Mouse (Mus musculus) liver, embryonic 18 days (tissue): ENCODE results near the gene Gm16223. TPM values are rescaled to one million over a fixed set of nuclear protein-coding genes. Genes with fewer than 3 reads are reported as not detected.

Experiments
- polyA plus RNA-seq: library from polyadenylated mRNA; depleted of rRNA; stranded (reverse); fragments of >200 nt; gene quantifications from 2 replicates; pipeline ENCODE4 v1.2.3, GENCODE M21; 2012; rRNA removed

Gm16223 gene
- not detected in 2 replicates for polyA plus RNA-seq

DNA sequence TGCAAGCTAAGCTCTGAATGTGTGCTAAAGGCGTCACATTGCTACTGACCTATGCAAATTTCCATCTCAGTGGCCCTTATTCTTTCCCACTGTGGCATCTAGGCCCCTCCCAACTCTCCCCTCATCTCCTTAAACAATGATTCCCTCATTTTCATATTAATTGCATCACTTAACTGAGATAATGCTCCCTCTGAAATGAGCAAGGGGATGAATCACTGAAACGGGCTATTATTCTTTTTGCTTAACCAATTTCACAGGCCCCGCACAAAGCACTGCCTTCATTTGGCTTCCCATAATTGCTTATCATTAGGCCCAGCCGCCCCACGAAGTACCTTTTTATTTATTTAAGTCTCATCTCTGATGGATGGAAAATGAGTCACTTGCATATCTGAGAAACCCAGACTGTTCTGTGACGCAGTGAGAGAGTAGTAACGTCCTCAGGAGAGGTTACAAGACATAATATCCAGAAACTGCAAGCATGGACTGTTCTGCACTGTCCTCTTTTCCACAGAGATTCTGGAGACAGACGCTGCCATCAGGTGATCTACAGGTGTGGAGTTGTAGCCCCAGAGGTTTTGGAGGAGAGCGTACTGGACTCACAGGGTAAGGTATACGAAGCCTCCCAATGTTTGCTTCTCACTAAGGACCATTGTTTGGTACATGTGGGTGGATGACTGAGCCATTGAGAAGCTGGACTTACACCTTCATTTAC is at the start of gene Gm16223:
Gene Gm16223, plus strand, starts transcription at position 485 of the 712 bp plus-strand sequence.

Other genes starting within 250 kb of the Gm16223 start
- gene Bod1l, start 223.6 kb upstream of the Gm16223 start, polyA plus RNA-seq, result 2.8 and 3.4 TPM in 2 replicates